Mouse (Mus musculus) left cerebral cortex, adult 18-20 months (tissue): ENCODE results near the gene Grid1. TPM values are rescaled to one million over a fixed set of nuclear protein-coding genes. Genes with fewer than 3 reads are reported as not detected.

Experiments
- DNase-seq, 2 experiments: peaks; one replicate each; pipeline ENCODE4 v3.0.0; 2021 to 2022; ENCODE audit warnings: low spot score in 2 of 2, mixed read lengths in 1 of 2
- total RNA-seq, 2 experiments: library from RNA; stranded (reverse); gene quantifications; 2 replicates each; pipeline ENCODE4 v1.2.3; 2021

Grid1 gene
- total RNA-seq, 2 experiments from 2014 or later, result 44.8 to 45.0 TPM

DNA sequence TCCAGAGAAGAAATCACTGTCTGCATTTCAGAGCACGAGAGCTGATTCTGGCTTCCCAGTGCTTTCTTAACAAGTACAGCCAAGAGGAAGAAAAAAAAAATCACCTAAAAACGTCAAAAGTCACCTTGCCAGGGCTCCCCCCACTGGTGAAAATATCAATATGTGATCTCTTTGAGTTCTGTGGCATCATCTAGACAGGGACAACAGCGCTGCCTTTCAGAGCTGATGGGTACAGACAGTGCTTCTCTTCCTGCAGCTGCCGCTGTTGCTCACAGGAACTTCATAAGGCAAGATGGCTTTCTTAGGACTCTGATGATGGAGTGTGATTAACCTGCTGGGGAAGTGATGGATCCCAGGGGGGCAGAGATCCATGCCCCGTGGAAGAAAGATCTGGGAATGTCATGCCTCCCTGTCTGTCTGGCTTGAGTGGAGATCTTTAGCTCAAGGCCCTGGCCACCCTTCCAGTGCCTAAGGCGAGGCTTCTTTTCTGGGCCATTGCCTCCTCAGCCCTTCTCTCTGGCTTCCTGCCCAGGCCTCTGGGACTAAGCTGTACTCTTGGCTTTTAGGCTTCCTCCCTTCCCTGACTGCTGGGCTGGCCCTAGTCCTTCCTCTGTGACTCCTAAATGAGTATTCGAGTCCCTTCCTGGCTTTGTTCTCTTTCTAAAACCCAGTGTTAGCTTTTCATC lies 538.4 kb downstream of the Grid1 start:
- DNase-seq, result peak; percentile 7 to 12

DNA sequence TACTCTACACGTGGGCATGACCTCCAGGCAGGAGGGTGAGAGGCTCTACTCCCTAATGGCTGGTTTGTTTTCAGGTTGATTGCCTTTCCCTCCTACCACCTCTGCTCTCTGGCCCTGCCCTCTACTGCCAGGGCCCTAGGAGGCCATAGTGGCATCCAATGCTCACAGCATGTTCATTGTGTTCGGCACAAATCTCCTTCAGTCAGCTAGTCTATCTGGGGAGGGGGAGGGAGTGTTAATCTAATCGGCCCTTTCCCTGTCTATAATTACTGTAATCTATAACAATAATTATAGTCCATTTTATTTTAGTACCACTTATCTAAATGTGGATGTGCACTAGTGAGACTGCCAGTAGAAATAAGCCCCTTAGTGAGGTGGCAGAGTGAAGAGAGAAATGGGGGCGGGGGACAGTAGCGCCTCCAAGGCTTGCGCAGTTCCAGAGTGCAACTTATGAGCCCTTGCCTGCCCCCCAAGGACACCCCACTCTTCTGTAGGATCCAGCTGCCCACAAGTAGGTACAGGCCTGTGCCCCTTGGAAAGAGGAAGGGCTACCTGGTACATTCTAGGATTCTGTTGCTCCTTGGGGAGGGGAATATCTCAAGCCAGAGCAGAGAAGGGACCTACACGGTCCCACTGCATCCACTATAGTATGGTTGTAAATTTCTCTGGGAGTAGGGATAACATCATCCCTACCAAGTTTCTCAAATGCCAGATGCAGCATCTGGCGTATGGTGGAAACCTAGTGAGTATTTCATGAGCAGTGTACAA lies 545.5 kb downstream of the Grid1 start:
- DNase-seq, result no peak

GRCm38 (mm10) chr14:35374374-35374773 lies 554.5 kb downstream of the Grid1 start:
- DNase-seq, result no peak

GRCm38 (mm10) chr14:35393591-35393990 lies 573.7 kb downstream of the Grid1 start:
- DNase-seq, result no peak

- DNase-seq, result no peak
These were observed 584.5 kb downstream of the Grid1 start for GRCm38 (mm10) chr14:35404249-35404908.

- DNase-seq, result no peak
These were observed 610.4 kb downstream of the Grid1 start for GRCm38 (mm10) chr14:35430259-35430658.

GRCm38 (mm10) chr14:35453702-35454101 lies 633.8 kb downstream of the Grid1 start:
- DNase-seq, result peak; percentile 30 to 45

GRCm38 (mm10) chr14:35468254-35468653 lies 648.3 kb downstream of the Grid1 start:
- DNase-seq, result no peak

DNA sequence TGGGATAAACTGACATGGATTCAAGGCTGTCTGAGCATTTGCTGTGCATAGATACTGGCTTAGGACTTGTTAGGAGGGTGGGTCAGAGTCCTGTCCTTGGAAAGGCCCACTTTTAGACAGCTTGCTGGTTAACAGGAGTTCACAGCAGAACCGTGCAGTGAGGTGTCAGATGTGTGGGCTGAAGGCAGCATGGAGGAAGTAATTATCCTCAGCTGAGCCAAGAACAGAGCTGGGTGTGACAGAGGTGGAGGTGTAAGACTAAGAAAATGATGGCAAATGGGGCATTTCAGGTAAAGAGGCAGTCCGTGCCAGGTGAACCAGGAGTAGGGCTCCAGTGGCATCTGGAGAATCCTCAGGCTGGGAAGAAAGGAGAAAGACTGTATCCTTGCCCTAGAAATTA lies 666.1 kb downstream of the Grid1 start:
- DNase-seq, result peak in 1 of 2 experiments; percentile 20

- no peak for DNase-seq
These were observed 682.4 kb downstream of the Grid1 start for GRCm38 (mm10) chr14:35502324-35502723.

GRCm38 (mm10) chr14:35519402-35519801 lies 699.5 kb downstream of the Grid1 start:
- DNase-seq, result no peak

DNA sequence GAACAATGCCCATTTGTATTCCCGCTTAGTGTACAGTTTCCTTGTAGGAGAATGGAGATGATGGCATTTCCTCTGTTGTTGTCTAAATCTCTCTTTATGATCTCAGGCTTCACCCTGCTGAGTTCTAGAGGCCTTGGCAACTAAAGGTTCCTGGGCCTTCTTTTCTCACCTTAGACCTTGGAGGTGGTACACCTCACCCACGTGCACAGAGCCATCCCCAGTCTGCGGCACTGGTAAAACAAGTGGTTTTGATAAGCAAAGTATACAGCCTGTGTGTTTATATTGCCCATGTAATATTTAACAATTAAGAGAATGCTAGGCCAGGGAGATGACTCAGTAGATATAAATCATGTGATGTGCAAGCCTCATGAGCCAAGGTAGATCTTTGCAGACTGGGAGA lies 718.9 kb downstream of the Grid1 start:
- DNase-seq, result no peak

DNA sequence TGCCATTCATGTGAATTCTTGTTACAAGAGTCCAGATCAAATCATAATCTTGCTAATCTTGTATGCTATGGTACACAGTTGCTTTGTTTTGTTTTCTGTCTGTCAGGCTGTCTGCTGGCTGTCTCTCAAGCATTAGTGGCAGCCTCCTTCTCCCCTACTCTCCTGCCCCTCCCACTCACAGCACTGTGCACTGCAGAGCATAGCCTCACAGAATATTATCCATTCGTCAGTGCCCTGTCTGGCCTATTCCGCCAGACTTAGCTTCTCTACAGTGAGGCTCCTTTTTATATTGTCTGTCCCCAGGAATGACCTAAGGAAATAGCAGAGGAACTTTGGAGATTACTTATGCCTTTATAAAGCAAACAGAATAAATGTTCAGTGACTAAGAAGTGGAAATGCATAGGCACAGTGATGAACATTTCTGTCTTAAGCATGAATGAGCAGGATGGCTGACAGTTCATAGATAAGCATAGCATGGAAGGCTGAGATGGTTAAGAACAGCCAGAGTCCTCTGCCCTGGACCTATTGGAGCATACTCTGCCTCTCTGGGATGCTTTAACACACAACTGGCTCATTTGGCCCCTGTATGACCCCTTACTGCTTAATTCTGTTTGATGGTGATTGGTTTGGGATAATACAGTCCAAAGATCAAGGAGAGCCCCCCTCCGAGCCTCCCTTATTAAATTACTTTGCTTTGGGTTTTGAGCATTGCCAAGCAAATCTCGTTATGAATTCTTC lies 721.5 kb downstream of the Grid1 start:
- no peak for DNase-seq

GRCm38 (mm10) chr14:35541992-35542380 lies 722.1 kb downstream of the Grid1 start:
- no peak for DNase-seq

GRCm38 (mm10) chr14:35554288-35554687 lies 734.4 kb downstream of the Grid1 start:
- peak; percentile 43 to 76 for DNase-seq

DNA sequence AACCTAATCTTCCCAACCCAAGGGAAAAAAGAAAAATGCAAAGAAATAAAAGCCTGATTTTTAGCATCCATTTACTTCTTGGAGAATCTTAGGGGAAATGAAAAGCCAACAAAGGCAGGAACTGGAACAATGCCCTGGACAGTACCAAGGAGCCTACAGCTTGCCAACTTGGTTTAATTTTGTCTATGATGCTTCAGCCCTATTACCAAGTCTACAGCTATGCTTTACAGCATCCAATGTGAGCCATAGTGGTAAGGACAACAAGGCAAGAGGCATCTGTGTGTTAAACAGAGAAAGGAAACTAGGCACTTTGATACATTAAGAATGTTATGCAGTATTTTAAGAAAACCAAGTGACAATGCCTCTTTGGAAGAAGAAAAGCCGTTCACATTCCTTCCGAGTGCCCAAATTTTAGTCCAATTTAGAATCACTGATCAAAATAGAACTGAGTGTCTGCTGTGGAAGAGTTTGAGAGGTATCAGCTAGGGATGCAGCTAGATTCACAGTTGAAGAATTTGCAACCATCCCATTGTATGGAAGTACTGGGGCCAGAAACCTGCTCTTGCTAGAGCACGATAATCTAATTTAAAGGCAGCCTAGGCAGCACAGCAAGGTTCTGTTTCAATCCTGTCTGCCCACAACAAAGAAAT lies 741.5 kb downstream of the Grid1 start:
- DNase-seq, result peak; percentile 17 to 29

DNA sequence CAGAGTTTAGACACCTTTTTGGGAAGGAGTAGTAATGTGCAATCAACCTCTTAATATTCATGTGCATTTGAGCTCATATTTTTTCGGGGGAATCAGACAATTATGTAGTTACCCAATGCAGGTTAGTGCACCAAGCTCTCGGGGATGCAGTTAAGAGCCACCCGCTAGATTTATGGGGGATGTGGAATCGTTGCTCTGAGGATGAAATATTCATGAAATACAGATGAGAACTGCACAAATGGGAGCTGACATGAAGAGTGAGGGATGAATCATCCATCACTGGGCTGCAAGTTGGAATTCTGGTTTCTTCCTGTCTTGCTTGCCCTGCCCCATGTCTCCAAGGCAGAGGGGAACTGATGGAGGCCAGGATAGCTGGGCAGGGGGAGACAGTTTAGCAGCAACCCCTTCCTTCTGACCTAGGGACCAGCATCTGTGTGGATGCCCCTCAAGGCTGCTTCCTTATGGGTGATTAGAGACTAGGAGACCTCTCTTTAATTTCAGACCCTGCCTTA lies 753.1 kb downstream of the Grid1 start:
- DNase-seq, result no peak

GRCm38 (mm10) chr14:35574489-35574888 lies 754.6 kb downstream of the Grid1 start:
- no peak for DNase-seq

DNA sequence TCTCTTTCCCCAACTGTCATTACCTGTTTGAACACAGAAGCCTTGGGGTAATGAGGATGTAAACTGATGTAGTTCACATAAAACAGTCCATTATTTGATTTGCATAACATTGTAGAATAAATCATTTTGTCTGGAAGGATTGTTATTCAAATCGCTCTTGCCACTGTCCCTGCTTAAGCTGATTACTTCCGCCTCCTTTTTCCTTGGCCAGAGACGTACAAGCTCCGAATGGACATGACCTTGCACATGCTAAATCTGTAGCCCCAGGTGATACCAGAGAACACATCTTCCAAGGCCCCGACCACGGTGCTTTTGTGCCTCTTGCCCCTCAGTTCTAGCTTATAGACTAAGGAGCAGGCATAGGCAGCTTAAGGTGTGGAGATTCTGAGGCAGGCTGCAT lies 755.4 kb downstream of the Grid1 start:
- DNase-seq, result no peak

DNA sequence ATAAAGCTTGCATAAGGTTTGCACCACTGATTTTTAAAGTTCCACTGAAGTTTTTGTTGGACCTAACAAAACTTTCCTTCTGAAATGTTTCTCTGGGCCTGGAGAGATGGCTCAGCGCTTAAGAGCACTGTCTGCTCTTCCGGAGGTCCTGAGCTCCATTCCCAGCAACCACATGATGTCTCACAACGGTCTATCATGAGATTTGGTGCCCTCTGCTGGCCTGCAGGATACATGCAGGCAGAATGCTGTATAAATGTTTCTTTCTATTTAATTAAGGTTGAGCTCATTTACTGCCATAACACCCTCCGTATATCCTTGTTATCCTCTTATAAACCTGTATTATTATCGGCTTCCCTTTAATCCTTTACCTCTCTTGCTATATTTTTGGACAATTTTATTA lies 805.8 kb downstream of the Grid1 start:
- no peak for DNase-seq
